Mouse (Mus musculus) C2C12 (cell line): ENCODE measurements around the gene Ncam1. TPM values are rescaled to one million over a fixed set of nuclear protein-coding genes. Genes with fewer than 3 reads are reported as not detected.

Experiments
- H3K27me3 ChIP-seq: one replicate; pipeline ENCODE4 v1.6.1; 2011; ENCODE audit not compliant: control insufficient read depth, insufficient read depth, insufficient read length
- H3K36me3 ChIP-seq: one replicate; pipeline ENCODE4 v1.6.1; 2011; ENCODE audit not compliant: control insufficient read depth, insufficient read depth
- H3K4me3 ChIP-seq: one replicate; pipeline ENCODE4 v1.5.1; 2011; ENCODE audit warnings: mild to moderate bottlenecking, control low read depth; ENCODE audit not compliant: poor library complexity, insufficient read depth, severe bottlenecking
- H3K79me2 ChIP-seq: one replicate; pipeline ENCODE4 v1.6.1; 2011; ENCODE audit not compliant: control insufficient read depth, insufficient read depth
- H3K79me3 ChIP-seq: one replicate; pipeline ENCODE4 v1.6.1; 2011; ENCODE audit warnings: low read depth, control low read depth
- H3ac ChIP-seq: one replicate; pipeline ENCODE3; 2011; ENCODE audit warnings: low read depth; ENCODE audit not compliant: control insufficient read depth, insufficient read length
- CEBPB ChIP-seq: IDR thresholded peaks from one replicate; pipeline ENCODE4 v1.6.1; 2011; ENCODE audit warnings: low read depth, mild to moderate bottlenecking, control low read depth, moderate library complexity
- CTCF ChIP-seq: IDR thresholded peaks from one replicate; pipeline ENCODE4 v1.5.1; 2011; ENCODE audit not compliant: control insufficient read depth, insufficient read depth, insufficient read length
- FOSL1 ChIP-seq: IDR thresholded peaks from one replicate; pipeline ENCODE4 v1.8.0; 2011; ENCODE audit warnings: mild to moderate bottlenecking, low read length; ENCODE audit not compliant: poor library complexity, insufficient read depth, severe bottlenecking
- MAX ChIP-seq: IDR thresholded peaks from one replicate; pipeline ENCODE4 v1.6.1; 2011; ENCODE audit warnings: mild to moderate bottlenecking, control low read depth
- MYOD1 ChIP-seq: IDR thresholded peaks from one replicate; pipeline ENCODE4 v1.6.1; 2011; ENCODE audit warnings: low read depth; ENCODE audit not compliant: control insufficient read depth, insufficient read length
- MYOG ChIP-seq: IDR thresholded peaks from one replicate; pipeline ENCODE4 v1.6.1; 2011; ENCODE audit not compliant: control insufficient read depth, insufficient read length; ENCODE audit errors: extremely low read depth
- USF1 ChIP-seq: IDR thresholded peaks from one replicate; pipeline ENCODE4 v1.6.1; 2011; ENCODE audit warnings: low read depth, mild to moderate bottlenecking, control low read depth, moderate library complexity
- polyA plus RNA-seq: library from polyadenylated mRNA; unstranded; fragments of >200 nt; fragmentation: generic; extraction: Trizol; gene quantifications from one replicate; pipeline ENCODE4 v1.2.1, GENCODE M21; 2012; ENCODE audit warnings: missing spikeins

The Ncam1 gene
- polyA plus RNA-seq, 1 experiment, result 41.5 TPM

DNA sequence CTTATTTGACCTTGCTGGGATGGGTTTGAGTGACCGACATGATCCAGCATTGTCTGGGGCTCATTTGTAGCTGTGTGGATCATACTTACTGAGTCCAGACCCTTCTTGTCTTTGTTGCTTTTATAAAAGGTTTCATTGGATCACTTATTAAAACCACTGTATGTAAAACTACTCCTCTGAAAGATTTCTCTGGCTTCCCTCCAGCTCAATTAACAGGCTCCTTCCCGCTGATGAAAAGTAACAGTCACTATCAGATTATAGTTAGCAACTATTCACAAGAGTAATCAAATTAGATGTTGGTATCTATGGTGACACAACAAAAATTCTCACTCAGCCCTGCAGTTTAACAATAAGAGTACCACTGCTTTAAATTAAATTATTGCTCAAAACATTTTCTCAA, 107.4 kb downstream of the Ncam1 start:
- H3K79me3 ChIP-seq, result peaks cover 3% of the 10 kb centered on the region
- TF ChIP-seq MAX (no peak), USF1 (no peak), CEBPB (no peak), FOSL1 (no peak), MYOD1 (no peak)
- H3K79me2 ChIP-seq, result peaks cover 6% of the 10 kb centered on the region
- no peak overlapping the region for H3K4me3 ChIP-seq
- no peak overlapping the region for H3ac ChIP-seq
- H3K27me3 ChIP-seq, result no peaks in the 10 kb centered on the region
- no peaks in the 10 kb centered on the region for H3K36me3 ChIP-seq

DNA sequence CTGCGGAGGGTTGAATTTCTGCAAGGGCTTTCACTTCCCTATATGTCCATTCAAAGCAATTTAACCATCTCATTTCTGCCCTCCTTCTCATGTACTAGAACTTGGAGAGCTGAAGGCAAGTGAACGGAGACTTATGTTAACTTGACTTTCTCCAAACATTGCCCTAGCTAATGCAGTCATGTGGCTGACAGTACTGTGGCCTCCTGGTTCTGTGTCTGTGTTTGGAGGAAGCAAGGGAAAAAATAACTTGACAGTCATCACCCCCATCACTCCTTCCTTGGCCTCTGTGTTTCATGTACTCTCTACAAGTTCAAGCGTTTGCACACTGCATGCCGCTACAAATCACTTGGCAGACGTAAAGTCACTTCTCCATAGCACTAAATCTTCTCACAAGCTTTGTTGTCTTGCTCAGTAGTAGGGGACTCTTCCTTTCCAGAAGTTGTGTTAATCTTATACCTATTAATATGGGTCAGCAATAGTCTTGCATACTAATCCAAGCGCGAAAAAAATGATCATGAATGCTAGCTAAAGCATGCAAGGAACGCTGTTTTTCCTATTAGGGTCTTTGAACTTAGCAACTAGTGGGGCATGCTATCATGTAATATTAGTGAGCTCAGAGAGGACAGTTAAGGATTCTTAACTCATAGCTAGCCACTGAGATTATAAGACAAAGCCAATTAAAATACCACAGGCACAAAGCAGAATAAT, 115.0 kb downstream of the Ncam1 start:
- TF ChIP-seq USF1, result no peak
- no peak for TF ChIP-seq FOSL1
- TF ChIP-seq CTCF, result no peak
- no peak for TF ChIP-seq MYOG
- TF ChIP-seq MAX, result no peak
- TF ChIP-seq MYOD1, result no peak
- no peak for TF ChIP-seq CEBPB
- no peak overlapping the region for H3K4me3 ChIP-seq
- H3K79me2 ChIP-seq, result peaks cover 6% of the 10 kb centered on the region
- peaks cover 1% of the 10 kb centered on the region for H3K79me3 ChIP-seq
- no peaks in the 10 kb centered on the region for H3K27me3 ChIP-seq
- H3K36me3 ChIP-seq, result no peaks in the 10 kb centered on the region
- H3ac ChIP-seq, result no peak overlapping the region

- H3K27me3 ChIP-seq, result no peaks in the 10 kb centered on the region
- TF ChIP-seq USF1, result no peak
- TF ChIP-seq MYOG, result no peak
- no peak for TF ChIP-seq MYOD1
- TF ChIP-seq MAX, result no peak
- no peak for TF ChIP-seq FOSL1
- no peak for TF ChIP-seq CTCF
- no peak for TF ChIP-seq CEBPB
- no peak overlapping the region for H3K4me3 ChIP-seq
- H3K36me3 ChIP-seq, result no peaks in the 10 kb centered on the region
- no peak overlapping the region for H3ac ChIP-seq
- H3K79me3 ChIP-seq, result peaks cover 1% of the 10 kb centered on the region
- H3K79me2 ChIP-seq, result peaks cover 7% of the 10 kb centered on the region
These were observed 116.8 kb downstream of the Ncam1 start for GRCm38 (mm10) chr9:49681848-49682469.

DNA sequence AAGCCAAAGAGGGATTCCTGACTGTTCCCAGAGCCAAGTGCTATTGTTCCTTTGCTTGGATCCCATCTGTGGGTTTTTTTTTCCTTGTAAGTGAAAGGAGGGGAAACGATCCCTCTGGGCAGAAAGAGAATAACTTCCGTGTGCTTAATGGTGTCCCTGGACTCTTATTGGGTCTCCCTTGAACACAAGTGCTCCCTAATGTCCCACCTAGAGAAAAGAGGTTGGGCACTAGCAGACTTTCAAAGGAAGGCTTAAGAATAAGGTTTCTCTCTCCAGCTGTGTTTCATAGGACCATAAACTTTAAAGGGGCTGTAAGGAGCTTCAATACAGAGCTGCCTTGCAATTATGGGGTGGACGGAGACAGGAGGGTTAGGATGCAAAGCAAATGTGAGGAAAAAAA, 119.5 kb downstream of the Ncam1 start:
- no peak for TF ChIP-seq USF1
- TF ChIP-seq CEBPB, result no peak
- no peak for TF ChIP-seq CTCF
- no peak for TF ChIP-seq MYOD1
- TF ChIP-seq MYOG, result no peak
- TF ChIP-seq MAX, result no peak
- TF ChIP-seq FOSL1, result no peak
- no peaks in the 10 kb centered on the region for H3K36me3 ChIP-seq
- no peaks in the 10 kb centered on the region for H3K27me3 ChIP-seq
- H3K4me3 ChIP-seq, result no peak overlapping the region
- peaks cover 12% of the 10 kb centered on the region for H3K79me2 ChIP-seq
- peaks cover 1% of the 10 kb centered on the region for H3K79me3 ChIP-seq
- no peak overlapping the region for H3ac ChIP-seq

DNA sequence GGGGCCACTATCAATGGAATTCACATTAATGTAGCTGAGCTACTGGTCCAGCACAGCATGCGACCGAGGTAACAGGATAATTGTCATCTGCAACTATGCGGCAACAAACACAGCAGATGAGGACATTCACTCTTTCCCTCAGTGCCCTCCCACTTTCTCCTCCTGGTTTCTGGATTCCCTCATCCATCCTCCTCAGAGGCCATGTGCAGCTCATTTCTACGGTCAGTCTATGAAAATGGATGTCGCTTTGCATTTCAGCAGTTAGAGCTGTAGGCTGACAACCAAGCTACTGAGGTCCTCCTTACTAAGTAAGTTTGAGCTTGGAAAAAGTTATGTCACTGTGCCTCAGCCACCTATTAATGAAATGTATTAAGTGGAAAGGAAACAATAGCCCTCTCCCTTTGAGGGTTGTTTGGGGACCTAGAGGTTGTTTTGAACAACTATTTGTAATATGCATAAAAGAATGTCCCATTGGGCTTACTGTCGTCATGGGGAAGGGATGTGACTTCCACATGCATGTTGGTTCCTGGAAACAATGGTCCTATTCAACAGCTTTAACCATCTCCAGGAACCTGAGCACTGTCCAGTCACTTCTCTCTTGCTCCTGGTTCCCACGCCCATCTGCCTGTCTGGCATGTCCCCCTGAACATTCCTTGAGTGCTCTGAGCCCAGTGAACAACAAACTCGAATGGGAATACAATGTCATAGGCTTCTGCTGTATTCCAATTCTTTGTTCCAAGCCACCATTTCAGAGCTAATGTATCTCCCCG, 122.8 kb downstream of the Ncam1 start:
- no peak overlapping the region for H3ac ChIP-seq
- H3K4me3 ChIP-seq, result no peak overlapping the region
- TF ChIP-seq USF1 (no peak), MYOD1 (no peak), MAX (no peak), FOSL1 (no peak), CEBPB (no peak), MYOG (no peak)
- no peaks in the 10 kb centered on the region for H3K79me3 ChIP-seq
- H3K27me3 ChIP-seq, result no peaks in the 10 kb centered on the region
- H3K79me2 ChIP-seq, result peaks cover 12% of the 10 kb centered on the region
- H3K36me3 ChIP-seq, result no peaks in the 10 kb centered on the region

- no peaks in the 10 kb centered on the region for H3K27me3 ChIP-seq
- H3K79me3 ChIP-seq, result peaks cover 1% of the 10 kb centered on the region
- no peaks in the 10 kb centered on the region for H3K36me3 ChIP-seq
- peaks cover 6% of the 10 kb centered on the region for H3K79me2 ChIP-seq
- no peak overlapping the region for H3K4me3 ChIP-seq
- TF ChIP-seq CEBPB, result no peak
- no peak for TF ChIP-seq FOSL1
- no peak for TF ChIP-seq MYOG
- no peak for TF ChIP-seq MYOD1
- TF ChIP-seq MAX, result no peak
- no peak overlapping the region for H3ac ChIP-seq
These were observed 126.0 kb downstream of the Ncam1 start for GRCm38 (mm10) chr9:49672646-49673199.
